19 mouse cellular contexts compared by ENCODE assay signal in genomic region chr7:130617591-130617990, GRCm38 (mm10). TPM values are rescaled to one million over a fixed set of nuclear protein-coding genes. Genes with fewer than 3 reads are reported as not detected.
"Had no signal": no experiment of that assay in that cellular context is flagged by ENCODE, and none has a peak within 500 bp of the region (broad histone marks: within the 10 kb centered on the region; RNA-seq: fewer than 3 reads in every experiment).

No protein-coding gene starts in this region.

- DNase-seq: liver; liver, embryonic 13.5 days; liver, postnatal 0 days; lung, adult 2 months; lung, postnatal 14 days; lung, postnatal 36 days; right cerebral cortex, postnatal 14 days; thymus, adult 18-20 months; thymus, postnatal 14 days; thymus, postnatal 36 days had no signal

- H3K4me3 ChIP-seq: liver, embryonic 13.5 days; liver, embryonic 15.5 days; lung, embryonic 15.5 days; megakaryocyte, embryonic 14.5 days; midbrain, embryonic 13.5 days; neural tube, embryonic 12.5 days had no signal

- H3K9ac ChIP-seq: liver, embryonic 13.5 days; liver, embryonic 15.5 days; liver, postnatal 0 days; lung, embryonic 15.5 days; midbrain, embryonic 13.5 days; neural tube, embryonic 12.5 days had no signal

- H3K36me3 ChIP-seq: liver, embryonic 13.5 days; liver, embryonic 15.5 days; lung, embryonic 15.5 days; midbrain, embryonic 13.5 days; neural tube, embryonic 12.5 days had no signal

- H3K9me3 ChIP-seq: liver, embryonic 13.5 days; liver, embryonic 15.5 days; lung, embryonic 15.5 days; megakaryocyte, embryonic 14.5 days; midbrain, embryonic 13.5 days; neural tube, embryonic 12.5 days had no signal

- ATAC-seq: liver, postnatal 0 days; lung, postnatal 0 days; midbrain, embryonic 13.5 days had no signal

- H3K4me1 ChIP-seq: liver, embryonic 13.5 days; liver, embryonic 15.5 days; megakaryocyte, embryonic 14.5 days; neural tube, embryonic 12.5 days had no signal

- H3K27ac ChIP-seq: liver, embryonic 13.5 days; liver, embryonic 15.5 days; lung, embryonic 15.5 days; macrophage; midbrain, embryonic 13.5 days; neural tube, embryonic 12.5 days had no signal

- H3K27me3 ChIP-seq: liver, embryonic 13.5 days; liver, embryonic 15.5 days; lung, embryonic 15.5 days; midbrain, embryonic 13.5 days; neural tube, embryonic 12.5 days had no signal

- H3K4me2 ChIP-seq: liver, embryonic 11.5 days; liver, embryonic 13.5 days; liver, embryonic 15.5 days; lung, embryonic 15.5 days; midbrain, embryonic 13.5 days; neural tube, embryonic 12.5 days had no signal

RNA-seq across cellular contexts. Expression of gene Tacc2, which starts 40.4 kb away (rescaled TPM):
- total RNA-seq: monocyte, adult 5-6 weeks had no signal
